Mouse (Mus musculus) lung, embryonic 14.5 days (tissue): Measurements from ENCODE around the gene Slc13a4. TPM values are rescaled to one million over a fixed set of nuclear protein-coding genes. Genes with fewer than 3 reads are reported as not detected.

Source experiments
- ATAC-seq: fragments of 200-750 bp; cut with Nextera tagmentation; 2 replicates; pipeline ENCODE4 v1.8.0; 2017; ENCODE audit warnings: mild to moderate bottlenecking, moderate TSS enrichment, moderate library complexity; ENCODE audit not compliant: insufficient read depth
- DNase-seq: peaks from one replicate; pipeline ENCODE4 v3.0.0-alpha.2; 2015
- H3K27ac ChIP-seq: fragments of 300-500 bp; sonication (generic); 2 replicates; pipeline ENCODE4 v1.5.1; 2014; ENCODE audit warnings: low read depth, mild to moderate bottlenecking, moderate library complexity
- H3K27me3 ChIP-seq: fragments of 300-500 bp; sonication (generic); 2 replicates; pipeline ENCODE4 v1.6.1; 2014; ENCODE audit warnings: low read length, control low read depth; ENCODE audit not compliant: insufficient read depth
- H3K36me3 ChIP-seq: fragments of 300-500 bp; sonication (generic); 2 replicates; pipeline ENCODE4 v1.6.1; 2014; ENCODE audit warnings: control low read depth; ENCODE audit not compliant: insufficient read depth
- H3K4me1 ChIP-seq: fragments of 300-500 bp; sonication (generic); 2 replicates; pipeline ENCODE4 v1.6.1; 2014; ENCODE audit warnings: antibody characterized with exemption, control low read depth; ENCODE audit not compliant: insufficient read depth
- H3K4me2 ChIP-seq: fragments of 300-500 bp; sonication (generic); 2 replicates; pipeline ENCODE4 v1.6.1; 2014; ENCODE audit warnings: mild to moderate bottlenecking
- H3K4me3 ChIP-seq: fragments of 300-500 bp; sonication (generic); 2 replicates; pipeline ENCODE4 v1.5.1; 2014; ENCODE audit warnings: low read depth, low read length
- H3K9ac ChIP-seq: fragments of 300-500 bp; sonication (generic); 2 replicates; pipeline ENCODE4 v1.6.1; 2014
- H3K9me3 ChIP-seq: fragments of 300-500 bp; sonication (generic); 2 replicates; pipeline ENCODE4 v1.6.1; 2016; ENCODE audit warnings: low read depth, low read length, control low read depth
- CTCF ChIP-seq: IDR thresholded peaks from 2 replicates; pipeline ENCODE4 v1.5.1; 2016; ENCODE audit warnings: antibody characterized with exemption, low read depth
- WGBS: fragments of 180-500 bp; shearing (Covaris S2); extraction: QIAGEN DNeasy Blood & Tissue Kit; methylation state at CpG from one replicate; pipeline ENCODE4 v1.1.7; 2014; 5-methylcytosine and 5-hydroxymethylcytosine counted together
- polyA plus RNA-seq: library from polyadenylated mRNA; unstranded; fragments of >200 nt; fragmentation: Nextera tagmentation; extraction: Ambion mirVana; gene quantifications from 2 replicates; pipeline ENCODE4 v1.2.1, GENCODE M21; 2014

The Slc13a4 gene
- polyA plus RNA-seq, 1 experiment from 2014 or later, result 0.24 TPM

DNA sequence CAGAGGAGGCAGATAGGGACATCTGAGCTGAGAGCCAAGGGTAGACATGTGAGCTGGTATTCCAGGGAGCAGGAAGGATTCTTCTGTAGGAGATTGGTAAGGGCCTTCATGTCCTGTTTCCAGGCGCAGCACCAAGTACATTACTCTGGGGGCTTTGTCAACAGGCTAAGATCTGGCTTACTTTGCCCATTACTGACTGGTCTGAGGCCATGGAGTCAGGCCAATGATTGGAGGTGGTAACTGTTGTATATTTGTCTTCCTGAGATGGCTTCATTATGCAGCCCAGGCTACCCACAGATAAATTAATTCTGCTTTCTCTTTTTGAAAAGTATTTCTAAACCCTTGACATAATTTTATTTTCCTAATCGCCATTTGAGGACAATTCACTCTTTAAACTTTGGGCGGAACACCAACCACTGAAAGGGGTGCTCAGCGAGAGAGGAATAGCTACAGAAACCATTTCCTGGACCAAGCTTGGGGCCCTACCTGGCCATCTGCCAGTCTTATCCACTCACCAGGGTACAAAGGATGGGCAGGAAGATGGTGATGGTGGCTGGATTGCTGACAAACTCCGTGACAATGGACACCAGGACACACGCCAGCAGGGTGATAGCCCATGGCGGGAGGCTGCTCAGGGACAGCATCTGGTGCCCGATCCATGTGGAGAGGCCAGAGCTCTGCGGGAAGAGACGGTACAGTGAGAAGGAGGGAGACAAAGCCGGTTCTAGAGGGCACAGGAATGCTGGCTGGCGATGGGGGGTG lies 36.7 kb downstream of the Slc13a4 start:
- Histone ChIP-seq H3K4me3 (no peak overlapping the region), H3K9me3 (no peaks in the 10 kb centered on the region), H3K4me1 (no peaks in the 10 kb centered on the region), H3K4me2 (no peak overlapping the region), H3K27me3 (no peaks in the 10 kb centered on the region), H3K36me3 (no peaks in the 10 kb centered on the region), H3K27ac (no peak overlapping the region), H3K9ac (no peak overlapping the region)
- ATAC-seq (no peak), DNase-seq (no peak)
- no peak for TF ChIP-seq CTCF
- WGBS, result 80% methylated on average over 12 of the region's 12 CpGs

- no peaks in the 10 kb centered on the region for H3K27me3 ChIP-seq
- TF ChIP-seq CTCF, result no peak
- no peak overlapping the region for H3K9ac ChIP-seq
- DNase-seq, result no peak
- H3K36me3 ChIP-seq, result no peaks in the 10 kb centered on the region
- H3K9me3 ChIP-seq, result no peaks in the 10 kb centered on the region
- ATAC-seq, result no peak
- no peak overlapping the region for H3K4me3 ChIP-seq
- 76% methylated on average over 13 of the region's 13 CpGs for WGBS
- no peaks in the 10 kb centered on the region for H3K4me1 ChIP-seq
- no peak overlapping the region for H3K4me2 ChIP-seq
- no peak overlapping the region for H3K27ac ChIP-seq
These were observed 38.3 kb downstream of the Slc13a4 start for GRCm38 (mm10) chr6:35269643-35270042.

GRCm38 (mm10) chr6:35268711-35269110 lies 39.2 kb downstream of the Slc13a4 start:
- no peaks in the 10 kb centered on the region for H3K4me1 ChIP-seq
- WGBS, result 92% methylated on average over 13 of the region's 13 CpGs
- no peak overlapping the region for H3K4me3 ChIP-seq
- no peaks in the 10 kb centered on the region for H3K27me3 ChIP-seq
- H3K4me2 ChIP-seq, result no peak overlapping the region
- H3K9ac ChIP-seq, result no peak overlapping the region
- H3K27ac ChIP-seq, result no peak overlapping the region
- H3K36me3 ChIP-seq, result 0 out of 2 replicates have a peak, but pooled peaks cover under 1% of the 10 kb centered on the region
- H3K9me3 ChIP-seq, result no peaks in the 10 kb centered on the region
- no peak for TF ChIP-seq CTCF
- DNase-seq, result no peak
- no peak for ATAC-seq

DNA sequence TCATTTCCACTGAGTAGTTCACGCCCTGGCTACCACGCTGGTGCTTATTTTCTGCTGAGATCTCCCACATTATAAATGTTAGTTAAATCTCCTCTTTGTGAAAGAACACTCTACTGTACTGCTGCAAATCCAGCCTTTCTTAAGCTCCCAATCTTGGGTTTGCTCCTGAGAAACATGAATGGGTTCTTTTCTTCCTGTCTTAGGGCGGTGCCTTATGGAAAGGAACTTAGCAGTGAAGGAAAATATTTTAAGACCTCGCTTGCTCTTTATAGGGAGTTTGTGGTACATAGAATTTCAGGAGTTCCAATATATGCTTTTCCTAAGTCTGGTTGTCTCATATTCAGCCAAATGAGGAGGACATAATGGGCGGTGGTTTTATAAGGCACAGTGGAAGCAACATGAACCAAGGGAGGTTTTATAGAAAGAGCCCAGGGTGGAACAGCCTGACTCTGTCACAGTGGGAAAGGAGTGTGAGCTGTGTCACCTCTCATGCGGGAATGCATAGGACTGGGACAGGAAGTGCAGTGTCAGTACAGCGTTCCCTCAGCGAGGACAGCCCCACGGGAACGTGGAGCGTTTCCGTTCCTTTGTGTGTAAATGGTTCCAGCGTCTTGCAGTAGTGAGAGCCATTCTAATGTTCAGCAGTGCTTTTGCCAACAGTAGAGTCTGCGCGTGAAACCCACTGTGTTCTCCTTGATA lies 42.2 kb downstream of the Slc13a4 start:
- H3K4me3 ChIP-seq, result no peak overlapping the region
- H3K27me3 ChIP-seq, result no peaks in the 10 kb centered on the region
- WGBS, result 83% methylated on average over 15 of the region's 15 CpGs
- H3K9ac ChIP-seq, result no peak overlapping the region
- DNase-seq, result no peak
- peaks cover 27% of the 10 kb centered on the region for H3K36me3 ChIP-seq
- no peak for ATAC-seq
- no peak for TF ChIP-seq CTCF
- H3K9me3 ChIP-seq, result no peaks in the 10 kb centered on the region
- no peak overlapping the region for H3K27ac ChIP-seq
- H3K4me2 ChIP-seq, result no peak overlapping the region
- H3K4me1 ChIP-seq, result no peaks in the 10 kb centered on the region

- DNase-seq (no peak), ATAC-seq (no peak)
- 80% methylated on average over 7 of the region's 7 CpGs for WGBS
- peaks cover 17% of the 10 kb centered on the region for H3K4me1 ChIP-seq
- no peak for TF ChIP-seq CTCF
- H3K27me3 ChIP-seq, result no peaks in the 10 kb centered on the region
- no peak overlapping the region for H3K4me2 ChIP-seq
- no peak overlapping the region for H3K27ac ChIP-seq
- no peak overlapping the region for H3K4me3 ChIP-seq
- peaks cover 27% of the 10 kb centered on the region for H3K36me3 ChIP-seq
- no peak overlapping the region for H3K9ac ChIP-seq
- H3K9me3 ChIP-seq, result no peaks in the 10 kb centered on the region
These were observed 47.4 kb downstream of the Slc13a4 start for GRCm38 (mm10) chr6:35260531-35260930.

- Histone ChIP-seq H3K4me3 (no peak overlapping the region), H3K4me2 (no peak overlapping the region), H3K36me3 (peaks cover 27% of the 10 kb centered on the region), H3K9ac (no peak overlapping the region), H3K4me1 (peaks cover 18% of the 10 kb centered on the region), H3K9me3 (no peaks in the 10 kb centered on the region), H3K27ac (no peak overlapping the region), H3K27me3 (no peaks in the 10 kb centered on the region)
- no peak for TF ChIP-seq CTCF
- no peak for DNase-seq
- no peak for ATAC-seq
- WGBS, result 69% methylated on average over 5 of the region's 5 CpGs
These were observed 48.4 kb downstream of the Slc13a4 start for GRCm38 (mm10) chr6:35259526-35259925.

GRCm38 (mm10) chr6:35258922-35259321 lies 49.0 kb downstream of the Slc13a4 start:
- H3K27me3 ChIP-seq, result no peaks in the 10 kb centered on the region
- no peak for ATAC-seq

More at GRCm38 (mm10) chr6:35258922-35259321, 49.0 kb downstream of the Slc13a4 start:
- Histone ChIP-seq H3K27ac (no peak overlapping the region), H3K4me3 (no peak overlapping the region), H3K36me3 (peaks cover 27% of the 10 kb centered on the region), H3K4me2 (no peak overlapping the region), H3K9me3 (no peaks in the 10 kb centered on the region), H3K4me1 (peaks cover 24% of the 10 kb centered on the region), H3K9ac (no peak overlapping the region)
- no peak for TF ChIP-seq CTCF
- DNase-seq, result no peak
- 95% methylated on average over 2 of the region's 2 CpGs for WGBS
